Mouse (Mus musculus) ES-Bruce4 (cell line): ENCODE data around the gene Tube1.

ENCODE experiments used
- CTCF ChIP-seq: IDR thresholded peaks from one replicate; pipeline ENCODE4 v1.8.1; 2011; ENCODE audit warnings: low read depth, low read length
- EP300 ChIP-seq: IDR thresholded peaks from 2 replicates; pipeline ENCODE4 v1.6.1; 2011; ENCODE audit warnings: low read depth, low read length; ENCODE audit not compliant: insufficient read depth
- POLR2A ChIP-seq: IDR thresholded peaks from one replicate; pipeline ENCODE4 v1.8.1; 2011; ENCODE audit warnings: low read length; ENCODE audit not compliant: insufficient read depth

- TF ChIP-seq POLR2A: no peak
- TF ChIP-seq CTCF: no peak
- TF ChIP-seq EP300: no peak
Measured at GRCm38 (mm10) chr10:39138761-39139160, 5.0 kb downstream of the Tube1 start.
